Mouse (Mus musculus) CH12.LX (cell line): Measurements from ENCODE around the gene Kifap3. TPM values are rescaled to one million over a fixed set of nuclear protein-coding genes. Genes with fewer than 3 reads are reported as not detected.

Experiments
- DNase-seq: peaks from one replicate; pipeline ENCODE4 v3.0.0-alpha.2; 2013; ENCODE audit errors: extremely low read depth
- H3K27ac ChIP-seq: 2 replicates; pipeline ENCODE4 v1.5.1; 2012; ENCODE audit warnings: low read depth, mild to moderate bottlenecking, control low read depth, moderate library complexity; ENCODE audit not compliant: insufficient read depth
- H3K27me3 ChIP-seq: replicated peaks from 2 replicates; pipeline ENCODE3; 2012; ENCODE audit warnings: inconsistent platforms
- H3K36me3 ChIP-seq, 2 experiments: replicated peaks in 1 of 2; 2 replicates each; pipeline versions ENCODE3 to v1.6.1; 2012; ENCODE audit warnings: inconsistent platforms in 1 of 2, low read length in 1 of 2, mild to moderate bottlenecking in 1 of 2, mixed read lengths in 1 of 2, moderate library complexity in 1 of 2; ENCODE audit not compliant: control insufficient read depth in 1 of 2, insufficient read depth in 1 of 2
- H3K4me1 ChIP-seq, 2 experiments: 2 replicates each; pipeline ENCODE4 v1.6.1; 2012; ENCODE audit warnings: inconsistent platforms in 1 of 2, moderate library complexity in 1 of 2; ENCODE audit not compliant: insufficient read depth in 2 of 2, control insufficient read depth in 1 of 2
- H3K4me2 ChIP-seq: 2 replicates; pipeline ENCODE4 v1.6.1; 2012; ENCODE audit warnings: low read depth, mild to moderate bottlenecking, control low read depth; ENCODE audit not compliant: poor library complexity, insufficient read depth, severe bottlenecking
- H3K4me3 ChIP-seq, 3 experiments: fragments of 150-350 bp in 1 of 3; sonication (generic) in 1 of 3; replicated peaks in 1 of 3; 2 replicates each; pipeline versions ENCODE3 to v1.5.1; 2011 to 2012; ENCODE audit warnings: low read depth in 2 of 3, low read length in 2 of 3, mild to moderate bottlenecking in 2 of 3, moderate library complexity in 2 of 3, control low read depth in 1 of 3, improper control_type of control experiment in 1 of 3, inconsistent platforms in 1 of 3, mixed read lengths in 1 of 3; ENCODE audit not compliant: poor library complexity in 1 of 3
- H3K79me2 ChIP-seq: replicated peaks from 2 replicates; pipeline ENCODE4 v1.6.1; 2012; ENCODE audit warnings: mild to moderate bottlenecking, moderate library complexity; ENCODE audit not compliant: control insufficient read depth, poor library complexity, insufficient read depth, severe bottlenecking; ENCODE audit errors: extremely low read depth
- H3K9ac ChIP-seq: 2 replicates; pipeline ENCODE4 v1.6.1; 2012; ENCODE audit warnings: low read depth, mild to moderate bottlenecking, control low read depth, moderate library complexity; ENCODE audit not compliant: insufficient read depth
- H3K9me3 ChIP-seq: replicated peaks from 2 replicates; pipeline ENCODE3; 2012; ENCODE audit warnings: low read length, inconsistent platforms, mixed read lengths
- BHLHE40 ChIP-seq: IDR thresholded peaks from 2 replicates; pipeline ENCODE4 v1.6.1; 2011; ENCODE audit warnings: mild to moderate bottlenecking, low read depth, low read length, improper control_type of control experiment
- HCFC1 ChIP-seq: IDR thresholded peaks from 2 replicates; pipeline ENCODE4 v1.6.1; 2012; ENCODE audit warnings: low read depth, mild to moderate bottlenecking, inconsistent platforms, low read length, improper control_type of control experiment
- IRF4 ChIP-seq: IDR thresholded peaks from 2 replicates; pipeline ENCODE4 v1.6.1; 2014; ENCODE audit warnings: low read depth, mild to moderate bottlenecking, inconsistent platforms, low read length, improper control_type of control experiment
- KAT2A ChIP-seq: IDR thresholded peaks from 2 replicates; pipeline ENCODE4 v1.6.1; 2012; ENCODE audit warnings: low read length, improper control_type of control experiment, inconsistent platforms; ENCODE audit not compliant: insufficient replicate concordance
- MAX ChIP-seq: IDR thresholded peaks from 2 replicates; pipeline ENCODE4 v1.6.1; 2011; ENCODE audit warnings: low read length, improper control_type of control experiment
- NRF1 ChIP-seq: IDR thresholded peaks from 2 replicates; pipeline ENCODE4 v1.6.1; 2014; ENCODE audit warnings: low read depth, mild to moderate bottlenecking, inconsistent platforms, low read length, improper control_type of control experiment, moderate library complexity
- PAX5 ChIP-seq: IDR thresholded peaks from 2 replicates; pipeline ENCODE4 v1.6.1; 2012; ENCODE audit warnings: low read length, inconsistent platforms, mixed read lengths
- POLR2AphosphoS2 ChIP-seq: IDR thresholded peaks from 2 replicates; pipeline ENCODE4 v1.6.1; 2011; ENCODE audit warnings: low read depth, low read length, improper control_type of control experiment
- RAD21 ChIP-seq: IDR thresholded peaks from 2 replicates; pipeline ENCODE4 v1.6.1; 2011; ENCODE audit warnings: low read depth, mild to moderate bottlenecking, low read length, improper control_type of control experiment, moderate library complexity
- RCOR1 ChIP-seq: conservative IDR thresholded peaks from 2 replicates; pipeline ENCODE4 v1.6.1; 2012; ENCODE audit warnings: low read depth, mild to moderate bottlenecking, inconsistent platforms, low read length, improper control_type of control experiment
- SIN3A ChIP-seq: IDR thresholded peaks from 2 replicates; pipeline ENCODE4 v1.6.1; 2012; ENCODE audit warnings: low read length, improper control_type of control experiment, inconsistent platforms
- TBP ChIP-seq: conservative IDR thresholded peaks from 2 replicates; pipeline ENCODE4 v1.6.1; 2011; ENCODE audit warnings: low read depth, low read length, improper control_type of control experiment
- TCF12 ChIP-seq: IDR thresholded peaks from 2 replicates; pipeline ENCODE4 v1.6.1; 2014; ENCODE audit warnings: low read depth, mild to moderate bottlenecking, inconsistent platforms, low read length, improper control_type of control experiment
- dilution Hi-C: fragments of 300-500 bp; cut with MboI; formaldehyde crosslinking; loops from 2 replicates; pipeline ENCODE4 v1.14.3; 2020; ENCODE audit warnings: low sequenced_read_pairs; ENCODE audit not compliant: extremely low pct_unique_long_range_greater_than_20kb, extremely low pct_ligation_motif_present
- in situ Hi-C: fragments of 300-500 bp; cut with MboI; formaldehyde crosslinking; loops from 3 replicates; pipeline ENCODE4 v1.14.3; 2019; ENCODE audit warnings: low sequenced_read_pairs, low pct_ligation_motif_present, low pct_unique_long_range_greater_than_20kb, mixed read lengths
- polyA plus RNA-seq: library from polyadenylated mRNA; unstranded; fragments of >175 nt; gene quantifications from 2 replicates; pipeline ENCODE4 v1.2.1, GENCODE M21; 2012; ENCODE audit warnings: low read depth; ENCODE audit not compliant: insufficient read length
- total RNA-seq, 2 experiments: library from RNA; depleted of rRNA; stranded (reverse); fragments of 300-350 nt in 1 of 2; fragments of >200 nt in 1 of 2; gene quantifications; 2 replicates each; pipeline ENCODE4 v1.2.3; 2012 to 2014

The Kifap3 gene
- total and polyA plus RNA-seq, 3 experiments: 0.08 to 0.10 TPM; not detected in 1

GRCm38 (mm10) chr1:163958036-163958435 is 178.7 kb downstream of the Kifap3 start:
- Histone ChIP-seq H3K4me3 (no peak overlapping the region), H3K36me3 (peaks cover 36 to 80% of the 10 kb centered on the region in 2 experiments)
- no peak for TF ChIP-seq IRF4
- TF ChIP-seq, all 38 proteins: peak for 0
- DNase-seq: no peak
- Histone ChIP-seq H3K27ac (no peak overlapping the region), H3K79me2 (no peaks in the 10 kb centered on the region), H3K4me2 (no peak overlapping the region), H3K9ac (no peak overlapping the region), H3K9me3 (no peaks in the 10 kb centered on the region), H3K4me1 (no peaks in the 10 kb centered on the region), H3K27me3 (no peaks in the 10 kb centered on the region)
- in situ Hi-C loops (no loop called here), dilution Hi-C loops (no loop called here)

GRCm38 (mm10) chr1:163964008-163964689 is 184.8 kb downstream of the Kifap3 start:
- DNase-seq: no peak
- Histone ChIP-seq H3K27me3 (no peaks in the 10 kb centered on the region), H3K9ac (no peak overlapping the region), H3K9me3 (no peaks in the 10 kb centered on the region), H3K4me3 (no peak overlapping the region), H3K36me3 (peaks cover 22 to 53% of the 10 kb centered on the region in 2 experiments), H3K79me2 (no peaks in the 10 kb centered on the region), H3K4me1 (no peaks in the 10 kb centered on the region), H3K27ac (no peak overlapping the region), H3K4me2 (no peak overlapping the region)
- dilution Hi-C loops (no loop called here), in situ Hi-C loops (no loop called here)
- no peak for TF ChIP-seq MAX
- TF ChIP-seq KAT2A: no peak
- TF ChIP-seq RCOR1: no peak
- no peak for TF ChIP-seq SIN3A
- TF ChIP-seq POLR2AphosphoS2: no peak
- no peak for TF ChIP-seq IRF4
- TF ChIP-seq PAX5: no peak
- no peak for TF ChIP-seq RAD21
- TF ChIP-seq TBP: no peak
- TF ChIP-seq BHLHE40: no peak
- no peak for TF ChIP-seq HCFC1
- TF ChIP-seq TCF12: no peak
- TF ChIP-seq NRF1: no peak

Other genes starting within 250 kb of the Kifap3 start
- gene Mettl11b, start 54.4 kb upstream of the Kifap3 start, total RNA-seq (2012; rRNA removed): not detected in 2 replicates
- gene Mettl11b, start 54.4 kb upstream of the Kifap3 start, total RNA-seq (2014; rRNA removed): not detected in 2 replicates
- gene Mettl11b, start 54.4 kb upstream of the Kifap3 start, polyA plus RNA-seq: not detected in 2 replicates
- gene Scyl3, start 149.5 kb downstream of the Kifap3 start, total RNA-seq (2012; rRNA removed): 11.9 and 13.9 TPM in 2 replicates
- gene Scyl3, start 149.5 kb downstream of the Kifap3 start, total RNA-seq (2014; rRNA removed): 16.1 and 16.9 TPM in 2 replicates
- 21.1 and 22.2 TPM in 2 replicates for gene Scyl3, start 149.5 kb downstream of the Kifap3 start, polyA plus RNA-seq
- gene BC055324, start 215.2 kb downstream of the Kifap3 start, total RNA-seq (2012; rRNA removed): 16.3 and 17.0 TPM in 2 replicates
- 26.6 and 28.9 TPM in 2 replicates for gene BC055324, start 215.2 kb downstream of the Kifap3 start, total RNA-seq (2014; rRNA removed)
- gene BC055324, start 215.2 kb downstream of the Kifap3 start, polyA plus RNA-seq: 19.3 and 20.6 TPM in 2 replicates
- gene Mettl18, start 215.3 kb downstream of the Kifap3 start, total RNA-seq (2012; rRNA removed): 6.7 and 9.7 TPM in 2 replicates
- 19.2 and 23.0 TPM in 2 replicates for gene Mettl18, start 215.3 kb downstream of the Kifap3 start, total RNA-seq (2014; rRNA removed)
- 10.7 and 12.1 TPM in 2 replicates for gene Mettl18, start 215.3 kb downstream of the Kifap3 start, polyA plus RNA-seq